Mouse (Mus musculus): Measurements from ENCODE around the gene Phldb1. TPM values are rescaled to one million over a fixed set of nuclear protein-coding genes. Genes with fewer than 3 reads are reported as not detected.

The Phldb1 gene
- polyA plus RNA-seq, 1 experiment: 131 TPM

GRCm38 (mm10) chr9:44637551-44638169, 97.3 kb downstream of the Phldb1 start:
- Histone ChIP-seq H3K4me1 (ENCODE audit: control insufficient read depth, insufficient read depth, low read length) (no peaks in the 10 kb centered on the region), H3K4me3 (ENCODE audit: insufficient read depth, low read length) (no peak overlapping the region), H3K27ac (ENCODE audit: insufficient read depth, low read length) (no peak overlapping the region)
- TF ChIP-seq POLR2A (IDR thresholded peaks at IDR 0.05; ENCODE audit: extremely low read depth, insufficient read depth, low read length) (no peak), CTCF (IDR thresholded peaks at IDR 0.05; ENCODE audit: extremely low read depth, insufficient read depth, low read length) (0 out of 2 replicates have a peak, but pooled peaks have one; percentile 3)

Other genes starting within 250 kb of the Phldb1 start
- 0.06 TPM in 1 of 2 replicates, not detected in the other for gene Cxcr5, start 173.3 kb downstream of the Phldb1 start, polyA plus RNA-seq (2012; rRNA removed)
- 35.0 and 35.1 TPM in 2 replicates for gene Ddx6, start 130.3 kb downstream of the Phldb1 start, polyA plus RNA-seq (2012; rRNA removed)
- gene Treh, start 62.0 kb downstream of the Phldb1 start, polyA plus RNA-seq (2012; rRNA removed): 0.10 and 0.21 TPM in 2 replicates
- 47.2 and 48.6 TPM in 2 replicates for gene Arcn1, start 32.6 kb upstream of the Phldb1 start, polyA plus RNA-seq (2012; rRNA removed)
- gene Ift46, start 32.7 kb upstream of the Phldb1 start, polyA plus RNA-seq (2012; rRNA removed): 91.1 and 95.5 TPM in 2 replicates
- 111 and 117 TPM in 2 replicates for gene Tmem25, start 64.1 kb upstream of the Phldb1 start, polyA plus RNA-seq (2012; rRNA removed)
- 0.61 and 0.62 TPM in 2 replicates for gene Ttc36, start 67.9 kb upstream of the Phldb1 start, polyA plus RNA-seq (2012; rRNA removed)
- gene Kmt2a, start 146.1 kb upstream of the Phldb1 start, polyA plus RNA-seq (2012; rRNA removed): 28.3 and 28.6 TPM in 2 replicates
- gene Atp5l, start 185.5 kb upstream of the Phldb1 start, polyA plus RNA-seq (2012; rRNA removed): 755 and 827 TPM in 2 replicates
- 24.1 and 26.1 TPM in 2 replicates for gene Ube4a, start 230.4 kb upstream of the Phldb1 start, polyA plus RNA-seq (2012; rRNA removed)
- not detected in 2 replicates for gene Cd3g, start 245.2 kb upstream of the Phldb1 start, polyA plus RNA-seq (2012; rRNA removed)
- 0.06 TPM in 1 of 2 replicates, not detected in the other for gene Cd3d, start 246.6 kb upstream of the Phldb1 start, polyA plus RNA-seq (2012; rRNA removed)